24 mouse cellular contexts compared by ENCODE assay signal in genomic region chr1:19106841-19107800, GRCm38 (mm10). TPM values are rescaled to one million over a fixed set of nuclear protein-coding genes. Genes with fewer than 3 reads are reported as not detected.
"Had no signal": no experiment of that assay in that cellular context is flagged by ENCODE, and none has a peak within 500 bp of the region (broad histone marks: within the 10 kb centered on the region; RNA-seq: fewer than 3 reads in every experiment).

No protein-coding gene starts in this region.

- H3K9me3 ChIP-seq: limb, embryonic 10.5 days; liver, embryonic 15.5 days; neural tube, embryonic 15.5 days; stomach, embryonic 15.5 days had no signal

- H3K36me3 ChIP-seq: limb, embryonic 10.5 days; liver, embryonic 15.5 days; neural tube, embryonic 15.5 days; stomach, embryonic 15.5 days had no signal

- H3K4me3 ChIP-seq: left cerebral cortex, adult 2 months; limb, embryonic 10.5 days; liver, embryonic 15.5 days; myocyte; neural tube, embryonic 15.5 days; stomach, embryonic 15.5 days had no signal

- H3K4me2 ChIP-seq: liver, embryonic 11.5 days; liver, embryonic 15.5 days; neural tube, embryonic 15.5 days; stomach, embryonic 15.5 days had no signal

- H3K9ac ChIP-seq: liver, embryonic 15.5 days; neural tube, embryonic 15.5 days; stomach, embryonic 15.5 days had no signal

- DNase-seq: kidney, adult 11 months; kidney, adult 9 months; lung, adult 2 months; lung, postnatal 10 days; lung, postnatal 4 days; right cerebral cortex, postnatal 4 days; spleen, adult 18-20 months; thymus, adult 2 months; thymus, postnatal 36 days had no signal

- H3K4me1 ChIP-seq: liver, embryonic 15.5 days; stomach, embryonic 15.5 days had no signal

- H3K27ac ChIP-seq: kidney, postnatal 0 days; left cerebral cortex, adult 2 months; limb, embryonic 10.5 days; liver, embryonic 15.5 days; neural tube, embryonic 15.5 days; stomach, embryonic 15.5 days had no signal

RNA-seq across cellular contexts. Expression of gene Tfap2d, which starts 4.3 kb away (rescaled TPM):
- total RNA-seq: layer of hippocampus, adult 8-10 months; megakaryocyte, adult 5-6 weeks had no signal
- polyA plus RNA-seq: intestine, embryonic 14.5 days; kidney, postnatal 0 days; large intestine, adult 2 months; limb, embryonic 10.5 days; limb, embryonic 14.5 days; liver, embryonic 11.5 days; liver, embryonic 15.5 days; lung, adult 2 months; myocyte; neural tube, embryonic 11.5 days; neural tube, embryonic 15.5 days; testis, adult 2 months; thymus, adult 2 months had no signal
